Mouse (Mus musculus): ENCODE data around the gene Col17a1. TPM values are rescaled to one million over a fixed set of nuclear protein-coding genes. Genes with fewer than 3 reads are reported as not detected.

The Col17a1 gene
- total and polyA plus RNA-seq, 3 experiments: 0.04 TPM; not detected in 2

DNA sequence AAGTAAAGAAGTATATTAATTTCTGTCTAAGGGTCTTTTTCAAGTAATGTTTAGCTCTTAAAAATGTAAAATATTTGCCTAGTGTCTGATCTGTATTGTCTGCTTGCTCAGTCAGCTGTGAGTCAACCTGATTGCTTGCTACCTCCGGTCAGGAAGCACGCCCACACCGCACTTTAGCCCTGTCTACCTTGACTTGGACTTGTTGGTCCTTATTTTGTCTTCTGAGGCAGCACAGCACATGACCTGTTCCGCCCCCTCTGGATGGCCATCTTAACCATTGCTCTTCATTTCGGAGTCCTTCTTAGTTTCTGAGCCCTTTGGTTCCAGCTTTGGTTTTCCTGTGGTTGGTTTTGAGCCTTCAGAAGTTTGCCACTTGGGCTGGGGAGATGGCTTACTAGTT is 60.1 kb downstream of the Col17a1 start:
- H3K9ac ChIP-seq (ENCODE audit: control insufficient read depth, low read depth, low read length, poor library complexity, severe bottlenecking): no peak overlapping the region
- no peaks in the 10 kb centered on the region for H3K79me2 ChIP-seq (ENCODE audit: control insufficient read depth, insufficient read depth, low read length, poor library complexity)
- no peaks in the 10 kb centered on the region for H3K9me3 ChIP-seq (replicated peaks; ENCODE audit: insufficient read depth, low read length)
- no peak for TF ChIP-seq SMC3 (IDR thresholded peaks at IDR 0.05; ENCODE audit: low read depth, low read length)
- no peak for TF ChIP-seq RAD21 (IDR thresholded peaks at IDR 0.05; ENCODE audit: low read depth, low read length)
- TF ChIP-seq ZKSCAN1 (IDR thresholded peaks at IDR 0.05; ENCODE audit: low read depth, low read length): no peak
- TF ChIP-seq ZC3H11A (IDR thresholded peaks at IDR 0.05; ENCODE audit: low read depth, low read length): no peak
- no peak for TF ChIP-seq KAT2A (conservative IDR thresholded peaks at IDR 0.05; ENCODE audit: low read depth, low read length)
- TF ChIP-seq EP300 (IDR thresholded peaks at IDR 0.05; ENCODE audit: low read depth in 1 of 2, low read length in 2 of 2): no peak
- H3K27ac ChIP-seq (ENCODE audit: control insufficient read depth, low read depth, low read length): no peak overlapping the region
- H3K36me3 ChIP-seq (ENCODE audit: control insufficient read depth in 1 of 2, insufficient read depth in 2 of 2, low read length in 2 of 2): peaks cover 0 to 23% of the 10 kb centered on the region in 2 experiments; a peak in 2 of 4 replicates
- no peak overlapping the region for H3K4me3 ChIP-seq (ENCODE audit: control insufficient read depth in 1 of 2, insufficient read depth in 1 of 2, low read depth in 2 of 2, low read length in 2 of 2)
- no peak for DNase-seq (ENCODE audit: low read depth, low spot score)
- no peaks in the 10 kb centered on the region for H3K27me3 ChIP-seq (ENCODE audit: control insufficient read depth in 1 of 2, insufficient read depth in 2 of 2, low read length in 2 of 2)
- H3K4me1 ChIP-seq (ENCODE audit: control insufficient read depth in 1 of 2, insufficient read depth in 2 of 2, low read length in 2 of 2): no peaks in the 10 kb centered on the region

DNA sequence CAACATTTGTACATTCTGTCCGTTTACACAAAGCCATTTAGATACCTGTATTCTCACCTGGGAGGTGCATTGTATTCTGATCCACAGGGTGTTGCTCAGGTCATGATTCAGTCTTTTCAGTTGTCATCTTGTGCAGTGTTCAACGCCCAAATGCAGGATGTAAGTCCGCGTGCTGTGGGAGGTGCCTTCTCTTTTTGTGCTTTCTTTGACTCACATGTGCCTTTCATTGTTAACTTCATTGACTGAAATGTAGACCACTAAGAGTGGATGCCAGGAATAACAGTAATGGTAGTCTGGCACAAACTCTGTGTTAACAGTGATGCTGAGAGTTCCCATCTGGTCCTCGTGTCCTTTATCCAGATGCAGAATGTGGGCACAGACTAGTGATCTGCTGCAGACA is 61.5 kb downstream of the Col17a1 start:
- no peak overlapping the region for H3K27ac ChIP-seq (ENCODE audit: control insufficient read depth, low read depth, low read length)
- H3K9ac ChIP-seq (ENCODE audit: control insufficient read depth, low read depth, low read length, poor library complexity, severe bottlenecking): no peak overlapping the region
- H3K36me3 ChIP-seq (ENCODE audit: control insufficient read depth in 1 of 2, insufficient read depth in 2 of 2, low read length in 2 of 2): peaks cover 0 to 30% of the 10 kb centered on the region in 2 experiments; a peak in 2 of 4 replicates
- TF ChIP-seq ZKSCAN1 (IDR thresholded peaks at IDR 0.05; ENCODE audit: low read depth, low read length) (no peak), MAFK (IDR thresholded peaks at IDR 0.05; ENCODE audit: borderline replicate concordance, low read depth, low read length) (no peak), ZNF384 (IDR thresholded peaks at IDR 0.05; ENCODE audit: low read depth, low read length) (no peak), POLR2AphosphoS2 (IDR thresholded peaks at IDR 0.05; ENCODE audit: low read length) (no peak), MAZ (IDR thresholded peaks at IDR 0.05; ENCODE audit: low read depth, low read length) (no peak), KAT2A (conservative IDR thresholded peaks at IDR 0.05; ENCODE audit: low read depth, low read length) (no peak), TCF12 (IDR thresholded peaks at IDR 0.05; ENCODE audit: low read depth, low read length) (no peak), ELF1 (IDR thresholded peaks at IDR 0.05; ENCODE audit: low read depth, low read length) (no peak), CHD2 (IDR thresholded peaks at IDR 0.05; ENCODE audit: low read length) (no peak), USF1 (IDR thresholded peaks at IDR 0.05; ENCODE audit: low read depth, low read length) (no peak), CHD1 (IDR thresholded peaks at IDR 0.05; ENCODE audit: low read depth, low read length) (no peak)
- H3K4me3 ChIP-seq (ENCODE audit: control insufficient read depth in 1 of 2, insufficient read depth in 1 of 2, low read depth in 2 of 2, low read length in 2 of 2): no peak overlapping the region
- DNase-seq (ENCODE audit: low read depth, low spot score): no peak
- no peaks in the 10 kb centered on the region for H3K9me3 ChIP-seq (replicated peaks; ENCODE audit: insufficient read depth, low read length)
- H3K27me3 ChIP-seq (ENCODE audit: control insufficient read depth in 1 of 2, insufficient read depth in 2 of 2, low read length in 2 of 2): no peaks in the 10 kb centered on the region
- no peaks in the 10 kb centered on the region for H3K79me2 ChIP-seq (ENCODE audit: control insufficient read depth, insufficient read depth, low read length, poor library complexity)
- H3K4me1 ChIP-seq (ENCODE audit: control insufficient read depth in 1 of 2, insufficient read depth in 2 of 2, low read length in 2 of 2): no peaks in the 10 kb centered on the region

DNA sequence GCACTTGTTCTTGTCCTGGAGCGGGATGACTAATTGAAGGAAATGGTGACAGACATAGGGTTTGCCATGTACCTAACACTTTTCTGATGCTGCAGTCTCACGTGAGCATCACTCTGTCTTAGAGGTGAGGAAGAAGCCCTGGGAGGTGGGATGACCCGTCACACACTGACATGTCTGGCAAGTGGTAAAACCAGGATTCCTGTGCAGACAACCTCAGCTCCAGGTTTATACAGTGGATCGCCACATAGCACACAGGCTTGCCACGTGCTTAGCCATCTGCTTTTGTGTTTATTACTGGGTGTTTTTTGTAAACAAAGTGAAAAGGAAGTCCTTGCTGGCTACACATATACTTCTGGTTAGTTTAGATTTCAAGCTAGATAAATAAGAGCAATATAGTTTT is 62.8 kb downstream of the Col17a1 start:
- H3K27ac ChIP-seq (ENCODE audit: control insufficient read depth, low read depth, low read length): no peak overlapping the region
- DNase-seq (ENCODE audit: low read depth, low spot score): no peak
- no peak overlapping the region for H3K4me3 ChIP-seq (ENCODE audit: control insufficient read depth in 1 of 2, insufficient read depth in 1 of 2, low read depth in 2 of 2, low read length in 2 of 2)
- no peaks in the 10 kb centered on the region for H3K4me1 ChIP-seq (ENCODE audit: control insufficient read depth in 1 of 2, insufficient read depth in 2 of 2, low read length in 2 of 2)
- no peak overlapping the region for H3K9ac ChIP-seq (ENCODE audit: control insufficient read depth, low read depth, low read length, poor library complexity, severe bottlenecking)
- no peak for TF ChIP-seq E2F4 (IDR thresholded peaks at IDR 0.05; ENCODE audit: borderline replicate concordance, low read depth, low read length)
- no peaks in the 10 kb centered on the region for H3K79me2 ChIP-seq (ENCODE audit: control insufficient read depth, insufficient read depth, low read length, poor library complexity)
- peaks cover 0 to 37% of the 10 kb centered on the region in 2 experiments; a peak in 2 of 4 replicates for H3K36me3 ChIP-seq (ENCODE audit: control insufficient read depth in 1 of 2, insufficient read depth in 2 of 2, low read length in 2 of 2)
- no peaks in the 10 kb centered on the region for H3K27me3 ChIP-seq (ENCODE audit: control insufficient read depth in 1 of 2, insufficient read depth in 2 of 2, low read length in 2 of 2)
- H3K9me3 ChIP-seq (replicated peaks; ENCODE audit: insufficient read depth, low read length): no peaks in the 10 kb centered on the region

All from MEL (cell line).